In genomic region chr2:131209125-131209795, GRCm38 (mm10) we compare ENCODE assay signal across 8 mouse cellular contexts. TPM values are rescaled to one million over a fixed set of nuclear protein-coding genes. Genes with fewer than 3 reads are reported as not detected.
DNase-seq lines count a peak whose midpoint lies in the region; ATAC-seq lines count a peak whose summit lies in the region.

No protein-coding gene starts in this region.

- H3K9me3 ChIP-seq in heart, embryonic 14.5 days (ENCODE audit: control insufficient read depth, low read length): no peaks in the 10 kb centered on the region
- H3K9me3 ChIP-seq in liver, embryonic 11.5 days (ENCODE audit: control insufficient read depth, low read length): no peaks in the 10 kb centered on the region
- H3K9me3 ChIP-seq in neural tube, embryonic 15.5 days (replicated peaks): no peaks in the 10 kb centered on the region

- H3K4me1 ChIP-seq in heart, embryonic 14.5 days (ENCODE audit: control insufficient read depth in 2 of 2, insufficient read depth in 2 of 2, low read length in 2 of 2): peaks cover 18 to 27% of the 10 kb centered on the region in 2 experiments
- peaks cover 63% of the 10 kb centered on the region for H3K4me1 ChIP-seq in liver, embryonic 11.5 days (replicated peaks; ENCODE audit: control insufficient read depth, insufficient read depth, low read length)
- H3K4me1 ChIP-seq in neural tube, embryonic 15.5 days: peaks cover 19% of the 10 kb centered on the region

- WGBS in heart, embryonic 14.5 days: 68% methylated on average over 4 of the region's 4 CpGs
- WGBS in liver, embryonic 11.5 days: 67% methylated on average over 4 of the region's 4 CpGs
- 75% methylated on average over 4 of the region's 4 CpGs for WGBS in neural tube, embryonic 15.5 days

- H3K4me3 ChIP-seq in heart, embryonic 14.5 days (ENCODE audit: control insufficient read depth in 1 of 2, insufficient read depth in 1 of 2, low read depth in 1 of 2, low read length in 2 of 2): no peak overlapping the region
- peak overlapping the region; percentile 67; the same call in 1 of the 2 replicates for H3K4me3 ChIP-seq in liver, embryonic 11.5 days (ENCODE audit: low read depth, low read length)
- H3K4me3 ChIP-seq in neural tube, embryonic 15.5 days (replicated peaks): peak overlapping the region; percentile 64

- H3K27me3 ChIP-seq in heart, embryonic 14.5 days (ENCODE audit: control insufficient read depth, insufficient read depth, low read length): no peaks in the 10 kb centered on the region
- H3K27me3 ChIP-seq in liver, embryonic 11.5 days (replicated peaks; ENCODE audit: control insufficient read depth, insufficient read depth, low read length): no peaks in the 10 kb centered on the region
- no peaks in the 10 kb centered on the region for H3K27me3 ChIP-seq in neural tube, embryonic 15.5 days (replicated peaks)

- H3K9ac ChIP-seq in heart, embryonic 14.5 days (ENCODE audit: low read length): peak overlapping the region; percentile 85
- H3K9ac ChIP-seq in liver, embryonic 11.5 days (ENCODE audit: low read depth, low read length): peak overlapping the region; percentile 60
- H3K9ac ChIP-seq in neural tube, embryonic 15.5 days (replicated peaks): peak overlapping the region; percentile 62; the same call in 1 of the 2 replicates

- peaks cover 20% of the 10 kb centered on the region for H3K36me3 ChIP-seq in heart, embryonic 14.5 days (ENCODE audit: control insufficient read depth, insufficient read depth, low read length)
- H3K36me3 ChIP-seq in liver, embryonic 11.5 days (ENCODE audit: control insufficient read depth, insufficient read depth, low read length): no peaks in the 10 kb centered on the region
- peaks cover 12% of the 10 kb centered on the region; the same call in 1 of the 2 replicates for H3K36me3 ChIP-seq in neural tube, embryonic 15.5 days

- peak overlapping the region; percentile 85 to 90 for H3K27ac ChIP-seq in heart, embryonic 14.5 days (replicated peaks in 1 of 2; ENCODE audit: control insufficient read depth in 1 of 2, insufficient read depth in 1 of 2, low read depth in 2 of 2, low read length in 2 of 2)
- peak overlapping the region; percentile 67; the same call in 1 of the 2 replicates for H3K27ac ChIP-seq in liver, embryonic 11.5 days (ENCODE audit: low read depth, low read length)
- peak overlapping the region; percentile 97 for H3K27ac ChIP-seq in neural tube, embryonic 15.5 days (replicated peaks)

- ATAC-seq in heart, embryonic 14.5 days (ENCODE audit: insufficient number of reproducible peaks, insufficient read depth, low FRiP score, low read depth): no peak
- no peak for ATAC-seq in liver, embryonic 11.5 days (replicated peaks; ENCODE audit: low FRiP score)
- peak; percentile 5; the same call in 1 of the 2 replicates for ATAC-seq in neural tube, embryonic 15.5 days (ENCODE audit: low FRiP score)

- peak overlapping the region; percentile 70 for H3K4me2 ChIP-seq in heart, embryonic 14.5 days (ENCODE audit: low read length)
- H3K4me2 ChIP-seq in liver, embryonic 11.5 days: peak overlapping the region; percentile 88
- peak overlapping the region; percentile 64 for H3K4me2 ChIP-seq in neural tube, embryonic 15.5 days

- peak; percentile 96 for DNase-seq in heart, adult 11 months
- DNase-seq in heart, postnatal 25 days (ENCODE audit: low spot score): no peak
- DNase-seq in cerebellum, adult 9-11 months: peak; percentile 68
- peak; percentile 50 for DNase-seq in liver, embryonic 11.5 days (ENCODE audit: low spot score)
- no peak for DNase-seq in layer of hippocampus, adult 18-20 months (ENCODE audit: low spot score in 2 of 2)
- no peak for DNase-seq in adrenal gland, adult (ENCODE audit: inconsistent age in 2 of 2, low spot score in 1 of 2)

- intact Hi-C loops in heart, postnatal 25 days (cut with DNase I): loop anchor here (5.0 kb wide), 1 partner anchor 112 kb away; no protein-coding TSS in a partner anchor

RNA-seq across cellular contexts. Expression of gene Ap5s1, which starts 2.4 kb away (rescaled TPM):
- 10 to 100 TPM; 34.4 to 42.7 TPM for total RNA-seq in heart, postnatal 25 days (2021)
- polyA plus RNA-seq in heart, embryonic 14.5 days (2014; fragmentation: Nextera tagmentation; extraction: Ambion mirVana): 39.7 and 44.3 TPM in 2 replicates
- polyA plus RNA-seq in liver, embryonic 11.5 days (2014; fragmentation: Nextera tagmentation; extraction: Ambion mirVana): 18.1 and 19.2 TPM in 2 replicates
- polyA plus RNA-seq in neural tube, embryonic 15.5 days (2015; fragmentation: Nextera tagmentation; extraction: Ambion mirVana): 33.6 and 35.2 TPM in 2 replicates
- 10 to 100 TPM; 22.1 to 24.4 TPM for total RNA-seq in layer of hippocampus, adult 18-20 months (2021)

RNA-seq across cellular contexts. Expression of gene Spef1, which starts 22.2 kb away (rescaled TPM):
- 1 to 10 TPM; 7.1 to 8.7 TPM for total RNA-seq in heart, postnatal 25 days (2021)
- polyA plus RNA-seq in heart, embryonic 14.5 days (2014; fragmentation: Nextera tagmentation; extraction: Ambion mirVana): 2.0 and 2.4 TPM in 2 replicates
- polyA plus RNA-seq in liver, embryonic 11.5 days (2014; fragmentation: Nextera tagmentation; extraction: Ambion mirVana): 1.3 and 1.5 TPM in 2 replicates
- 7.6 and 8.0 TPM in 2 replicates for polyA plus RNA-seq in neural tube, embryonic 15.5 days (2015; fragmentation: Nextera tagmentation; extraction: Ambion mirVana)
- 1 to 10 TPM; 7.2 to 9.0 TPM for total RNA-seq in layer of hippocampus, adult 18-20 months (2021)

RNA-seq across cellular contexts. Expression of gene Cdc25b, which starts 22.5 kb away (rescaled TPM):
- total RNA-seq in heart, postnatal 25 days (2021): 1 to 10 TPM; 6.1 to 8.1 TPM
- 33.1 and 38.9 TPM in 2 replicates for polyA plus RNA-seq in heart, embryonic 14.5 days (2014; fragmentation: Nextera tagmentation; extraction: Ambion mirVana)
- polyA plus RNA-seq in liver, embryonic 11.5 days (2014; fragmentation: Nextera tagmentation; extraction: Ambion mirVana): 76.4 and 85.4 TPM in 2 replicates
- polyA plus RNA-seq in neural tube, embryonic 15.5 days (2015; fragmentation: Nextera tagmentation; extraction: Ambion mirVana): 21.0 and 31.3 TPM in 2 replicates
- total RNA-seq in layer of hippocampus, adult 18-20 months (2021): 10 to 100 TPM; 15.5 to 15.9 TPM

RNA-seq across cellular contexts. Expression of gene Mavs, which starts 24.6 kb away (rescaled TPM):
- total RNA-seq in heart, postnatal 25 days (2021): 10 to 100 TPM; 69.3 to 69.9 TPM
- polyA plus RNA-seq in heart, embryonic 14.5 days (2014; fragmentation: Nextera tagmentation; extraction: Ambion mirVana): 20.0 and 20.9 TPM in 2 replicates
- polyA plus RNA-seq in liver, embryonic 11.5 days (2014; fragmentation: Nextera tagmentation; extraction: Ambion mirVana): 29.7 and 30.0 TPM in 2 replicates
- polyA plus RNA-seq in neural tube, embryonic 15.5 days (2015; fragmentation: Nextera tagmentation; extraction: Ambion mirVana): 6.4 and 9.0 TPM in 2 replicates
- total RNA-seq in layer of hippocampus, adult 18-20 months (2021): 1 to 10 TPM; 7.6 to 9.4 TPM

RNA-seq across cellular contexts. Expression of gene Cenpb, which starts 29.4 kb away (rescaled TPM):
- total RNA-seq in heart, postnatal 25 days (2021): 10 to 100 TPM; 76.6 to 80.9 TPM
- polyA plus RNA-seq in heart, embryonic 14.5 days (2014; fragmentation: Nextera tagmentation; extraction: Ambion mirVana): 6.2 and 7.0 TPM in 2 replicates
- polyA plus RNA-seq in liver, embryonic 11.5 days (2014; fragmentation: Nextera tagmentation; extraction: Ambion mirVana): 3.8 and 4.9 TPM in 2 replicates
- polyA plus RNA-seq in neural tube, embryonic 15.5 days (2015; fragmentation: Nextera tagmentation; extraction: Ambion mirVana): 11.5 and 12.6 TPM in 2 replicates
- total RNA-seq in layer of hippocampus, adult 18-20 months (2021): 10 to 100 TPM; 70.4 to 73.5 TPM

Comparison
In these comparisons a context has a peak if more than half of its experiments do, and no peak if none do; other contexts are left out.
1. DNase-seq: peak in heart, adult 11 months (single experiment), cerebellum, adult 9-11 months (single experiment) and liver, embryonic 11.5 days (single experiment); none in heart, postnatal 25 days (single experiment), layer of hippocampus, adult 18-20 months (0 of 2) and adrenal gland, adult (0 of 2).
2. H3K4me3 ChIP-seq: peak in liver, embryonic 11.5 days (single experiment) and neural tube, embryonic 15.5 days (single experiment); none in heart, embryonic 14.5 days (0 of 2).
3. Peak in every context shown above with its lines, with median percentiles within 50 percentile points of each other: H3K27ac ChIP-seq, H3K4me2 ChIP-seq and H3K9ac ChIP-seq.